Mouse (Mus musculus) liver, postnatal 0 days (tissue): ENCODE data around the gene Exoc3l4.

Experiments
- CTCF ChIP-seq: sonication (generic); IDR thresholded peaks from 2 replicates; pipeline ENCODE4 v1.5.1; 2016; ENCODE audit warnings: antibody characterized with exemption, low read depth
- EP300 ChIP-seq: IDR thresholded peaks from 2 replicates; pipeline ENCODE4 v1.6.1; 2016; ENCODE audit warnings: antibody characterized with exemption, low read depth, mild to moderate bottlenecking

DNA sequence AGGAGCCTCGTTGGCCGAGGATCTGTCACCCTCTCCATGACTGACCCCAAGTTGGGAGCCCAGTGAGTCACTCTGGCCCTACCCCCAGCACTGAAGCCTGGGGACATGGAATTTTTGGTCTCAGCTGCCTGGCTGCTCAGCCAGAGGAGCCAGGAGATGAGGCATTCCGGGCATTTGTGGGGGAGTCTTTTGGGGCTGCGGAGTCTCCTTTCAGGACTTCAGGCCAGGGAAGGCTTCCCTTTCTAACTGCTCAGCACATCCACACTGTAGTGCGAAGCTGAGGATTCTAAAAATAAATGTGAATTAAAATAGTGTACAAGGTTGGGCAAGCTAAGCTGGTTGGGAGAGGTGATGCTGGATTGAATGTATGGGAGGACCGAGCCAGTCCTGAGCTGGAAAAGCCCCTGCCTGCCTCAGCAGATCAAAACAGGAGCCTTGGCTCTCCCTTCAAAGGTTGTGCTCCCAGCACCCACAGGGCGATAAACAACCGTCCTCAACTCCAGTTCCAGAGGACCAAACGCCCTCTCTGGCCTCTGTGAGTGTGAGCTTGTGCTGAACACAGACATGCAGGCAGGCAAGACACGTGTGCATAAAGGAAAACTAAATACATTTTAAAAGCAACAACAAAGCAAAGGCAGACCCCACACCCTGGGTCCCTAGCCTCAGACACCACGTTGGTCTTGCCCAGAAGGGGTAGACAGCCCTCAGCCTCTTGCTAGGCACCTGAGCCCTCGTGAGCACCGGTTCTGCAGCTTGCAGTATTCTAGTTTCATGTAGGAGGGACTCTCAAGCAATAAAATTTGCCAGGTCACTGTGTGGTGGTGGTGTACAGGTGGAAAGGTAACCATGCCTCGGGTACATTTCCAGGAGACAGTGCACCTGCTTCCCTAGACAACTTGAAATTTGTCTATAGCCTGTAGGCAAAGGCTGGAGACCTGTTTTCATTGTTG, 14.3 kb downstream of the Exoc3l4 start:
- no peak for TF ChIP-seq CTCF
- no peak for TF ChIP-seq EP300
